Mouse (Mus musculus) mesoderm, embryonic 11.5 days (tissue): ENCODE measurements around the gene Wee2.

ENCODE experiments used
- DNase-seq: peaks from one replicate; pipeline ENCODE4 v3.0.0-alpha.2; 2012; ENCODE audit warnings: low read depth, low spot score

Wee2 gene

GRCm38 (mm10) chr6:40438936-40439335 is at the start of gene Wee2:
Wee2 (plus strand) TSS chr6:40439088.
- no peak for DNase-seq

- no peak for DNase-seq
Observed at GRCm38 (mm10) chr6:40390975-40391374, 47.9 kb upstream of the Wee2 start.

GRCm38 (mm10) chr6:40393213-40393612 is 45.7 kb upstream of the Wee2 start:
- DNase-seq, result peak; percentile 78

- DNase-seq, result no peak
Observed at GRCm38 (mm10) chr6:40402031-40402430, 36.9 kb upstream of the Wee2 start.

- no peak for DNase-seq
Observed at GRCm38 (mm10) chr6:40403640-40404285, 35.1 kb upstream of the Wee2 start.

GRCm38 (mm10) chr6:40411085-40411484 is 27.8 kb upstream of the Wee2 start:
- DNase-seq, result no peak

GRCm38 (mm10) chr6:40413046-40413445 is 25.8 kb upstream of the Wee2 start:
- DNase-seq, result no peak

GRCm38 (mm10) chr6:40413565-40413964 is 25.3 kb upstream of the Wee2 start:
- no peak for DNase-seq

GRCm38 (mm10) chr6:40415799-40416198 is 23.1 kb upstream of the Wee2 start:
- no peak for DNase-seq

GRCm38 (mm10) chr6:40418386-40418785 is 20.5 kb upstream of the Wee2 start:
- no peak for DNase-seq

- no peak for DNase-seq
Observed at GRCm38 (mm10) chr6:40421099-40421498, 17.8 kb upstream of the Wee2 start.

- no peak for DNase-seq
Observed at GRCm38 (mm10) chr6:40423013-40423412, 15.9 kb upstream of the Wee2 start.

- DNase-seq, result peak; percentile 57
Observed at GRCm38 (mm10) chr6:40423774-40424173, 15.1 kb upstream of the Wee2 start.

GRCm38 (mm10) chr6:40427441-40427840 is 11.4 kb upstream of the Wee2 start:
- no peak for DNase-seq

- no peak for DNase-seq
Observed at GRCm38 (mm10) chr6:40428696-40429095, 10.2 kb upstream of the Wee2 start.

- no peak for DNase-seq
Observed at GRCm38 (mm10) chr6:40429521-40429931, 9.4 kb upstream of the Wee2 start.

- DNase-seq, result no peak
Observed at GRCm38 (mm10) chr6:40430251-40430650, 8.6 kb upstream of the Wee2 start.

GRCm38 (mm10) chr6:40430878-40431277 is 8.0 kb upstream of the Wee2 start:
- no peak for DNase-seq

- no peak for DNase-seq
Observed at GRCm38 (mm10) chr6:40431356-40431755, 7.5 kb upstream of the Wee2 start.

- DNase-seq, result no peak
Observed at GRCm38 (mm10) chr6:40431812-40432211, 7.1 kb upstream of the Wee2 start.

- DNase-seq, result no peak
Observed at GRCm38 (mm10) chr6:40432346-40433275, 6.3 kb upstream of the Wee2 start.

GRCm38 (mm10) chr6:40434697-40435096 is 4.2 kb upstream of the Wee2 start:
- DNase-seq, result no peak
